Mouse (Mus musculus): ENCODE data around the gene Tsnaxip1. TPM values are rescaled to one million over a fixed set of nuclear protein-coding genes. Genes with fewer than 3 reads are reported as not detected.

The Tsnaxip1 gene
- polyA plus RNA-seq, 1 experiment from 2014 or later, result 7.2 TPM

GRCm38 (mm10) chr8:105799091-105799812, 28.3 kb upstream of the Tsnaxip1 start:
- Histone ChIP-seq H3K27ac (replicated peaks) (peak overlapping the region; percentile 81), H3K4me2 (replicated peaks) (0 out of 2 replicates have a peak overlapping the region, but pooled peaks have one; percentile 17), H3K27me3 (no peaks in the 10 kb centered on the region), H3K4me1 (peaks cover 29% of the 10 kb centered on the region), H3K9ac (no peak overlapping the region), H3K36me3 (0 out of 2 replicates have a peak, but pooled peaks cover 4% of the 10 kb centered on the region), H3K4me3 (replicated peaks) (no peak overlapping the region), H3K9me3 (replicated peaks) (no peaks in the 10 kb centered on the region)
- peak; percentile 83 for ATAC-seq (ENCODE audit: insufficient number of reproducible peaks, low FRiP score, low TSS enrichment, low read depth)
- WGBS, result 38% methylated on average over 8 of the region's 8 CpGs

- Histone ChIP-seq H3K4me1 (peaks cover 25% of the 10 kb centered on the region), H3K36me3 (peaks cover 17% of the 10 kb centered on the region; the same call in 1 of the 2 replicates), H3K9ac (no peak overlapping the region), H3K4me2 (replicated peaks) (no peak overlapping the region), H3K9me3 (replicated peaks) (no peaks in the 10 kb centered on the region), H3K27me3 (no peaks in the 10 kb centered on the region), H3K4me3 (replicated peaks) (no peak overlapping the region), H3K27ac (replicated peaks) (no peak overlapping the region)
- WGBS, result 86% methylated on average over 6 of the region's 6 CpGs
- ATAC-seq (ENCODE audit: insufficient number of reproducible peaks, low FRiP score, low TSS enrichment, low read depth), result no peak
These were observed 26.2 kb upstream of the Tsnaxip1 start for GRCm38 (mm10) chr8:105801153-105801904.

DNA sequence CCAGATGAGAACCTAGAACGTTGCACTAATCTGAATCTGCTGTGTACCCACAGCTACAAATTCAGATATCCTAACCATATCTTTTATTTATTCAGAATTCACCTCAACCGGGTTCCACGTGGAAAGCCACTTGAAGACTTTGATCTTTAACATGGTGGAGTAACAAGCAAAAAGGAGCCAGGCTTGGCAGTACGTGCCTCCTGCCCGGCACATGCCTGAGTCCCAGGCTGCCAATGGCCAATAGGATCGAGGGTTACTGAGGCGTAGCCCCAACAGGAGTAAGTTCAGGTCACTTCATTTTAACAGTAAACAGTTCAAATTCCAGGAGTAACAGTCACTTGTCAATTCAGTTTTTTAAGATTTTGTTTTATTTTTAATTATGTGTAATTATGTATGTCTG, 22.7 kb upstream of the Tsnaxip1 start:
- H3K4me3 ChIP-seq (replicated peaks), result no peak overlapping the region
- H3K36me3 ChIP-seq, result peaks cover 17% of the 10 kb centered on the region; the same call in 1 of the 2 replicates
- no peak overlapping the region for H3K27ac ChIP-seq (replicated peaks)
- H3K27me3 ChIP-seq, result no peaks in the 10 kb centered on the region
- H3K9me3 ChIP-seq (replicated peaks), result no peaks in the 10 kb centered on the region
- WGBS, result 89% methylated on average over 7 of the region's 7 CpGs
- no peak overlapping the region for H3K9ac ChIP-seq
- ATAC-seq (ENCODE audit: insufficient number of reproducible peaks, low FRiP score, low TSS enrichment, low read depth), result no peak
- H3K4me1 ChIP-seq, result 0 out of 2 replicates have a peak, but pooled peaks cover 10% of the 10 kb centered on the region
- no peak overlapping the region for H3K4me2 ChIP-seq (replicated peaks)

GRCm38 (mm10) chr8:105805346-105805745, 22.2 kb upstream of the Tsnaxip1 start:
- H3K4me1 ChIP-seq, result 0 out of 2 replicates have a peak, but pooled peaks cover 4% of the 10 kb centered on the region
- H3K27me3 ChIP-seq, result no peaks in the 10 kb centered on the region
- no peak overlapping the region for H3K27ac ChIP-seq (replicated peaks)
- H3K4me2 ChIP-seq (replicated peaks), result no peak overlapping the region
- peaks cover 17% of the 10 kb centered on the region; the same call in 1 of the 2 replicates for H3K36me3 ChIP-seq
- no peak overlapping the region for H3K4me3 ChIP-seq (replicated peaks)
- no peak for ATAC-seq (ENCODE audit: insufficient number of reproducible peaks, low FRiP score, low TSS enrichment, low read depth)
- H3K9me3 ChIP-seq (replicated peaks), result no peaks in the 10 kb centered on the region
- WGBS, result 77% methylated on average over 3 of the region's 3 CpGs
- H3K9ac ChIP-seq, result no peak overlapping the region

DNA sequence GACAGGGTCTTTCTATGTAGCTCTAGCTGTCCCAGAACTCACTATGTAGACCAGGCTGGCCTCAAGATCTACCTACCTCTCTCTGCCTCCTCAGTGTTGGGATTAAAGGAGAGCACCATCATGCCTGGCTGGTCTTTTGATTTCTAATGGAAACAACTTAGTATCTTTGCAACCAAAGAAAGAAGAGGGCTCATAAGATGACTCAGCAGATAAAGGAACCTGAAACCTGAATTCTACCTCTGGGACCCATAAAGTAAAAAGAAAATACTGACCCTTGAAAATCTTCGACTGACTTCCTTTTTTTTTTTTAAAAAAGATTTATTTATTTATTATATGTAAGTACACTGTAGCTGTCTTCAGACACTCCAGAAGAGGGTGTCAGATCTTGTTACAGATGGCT, 21.6 kb upstream of the Tsnaxip1 start:
- Histone ChIP-seq H3K4me2 (replicated peaks) (no peak overlapping the region), H3K27me3 (no peaks in the 10 kb centered on the region), H3K27ac (replicated peaks) (no peak overlapping the region), H3K9me3 (replicated peaks) (no peaks in the 10 kb centered on the region), H3K36me3 (peaks cover 17% of the 10 kb centered on the region; the same call in 1 of the 2 replicates), H3K9ac (no peak overlapping the region), H3K4me1 (no peaks in the 10 kb centered on the region), H3K4me3 (replicated peaks) (no peak overlapping the region)
- no peak for ATAC-seq (ENCODE audit: insufficient number of reproducible peaks, low FRiP score, low TSS enrichment, low read depth)
- WGBS, result 84% methylated on average over 1 of the region's 1 CpGs

- Histone ChIP-seq H3K4me3 (replicated peaks) (no peak overlapping the region), H3K9me3 (replicated peaks) (no peaks in the 10 kb centered on the region), H3K27me3 (no peaks in the 10 kb centered on the region), H3K27ac (replicated peaks) (no peak overlapping the region; the same call in 1 of the 2 replicates), H3K9ac (no peak overlapping the region), H3K36me3 (peaks cover 20% of the 10 kb centered on the region; the same call in 1 of the 2 replicates), H3K4me2 (replicated peaks) (no peak overlapping the region), H3K4me1 (no peaks in the 10 kb centered on the region)
- 74% methylated on average over 5 of the region's 5 CpGs for WGBS
- no peak for ATAC-seq (ENCODE audit: insufficient number of reproducible peaks, low FRiP score, low TSS enrichment, low read depth)
These were observed 19.8 kb upstream of the Tsnaxip1 start for GRCm38 (mm10) chr8:105807766-105808165.

DNA sequence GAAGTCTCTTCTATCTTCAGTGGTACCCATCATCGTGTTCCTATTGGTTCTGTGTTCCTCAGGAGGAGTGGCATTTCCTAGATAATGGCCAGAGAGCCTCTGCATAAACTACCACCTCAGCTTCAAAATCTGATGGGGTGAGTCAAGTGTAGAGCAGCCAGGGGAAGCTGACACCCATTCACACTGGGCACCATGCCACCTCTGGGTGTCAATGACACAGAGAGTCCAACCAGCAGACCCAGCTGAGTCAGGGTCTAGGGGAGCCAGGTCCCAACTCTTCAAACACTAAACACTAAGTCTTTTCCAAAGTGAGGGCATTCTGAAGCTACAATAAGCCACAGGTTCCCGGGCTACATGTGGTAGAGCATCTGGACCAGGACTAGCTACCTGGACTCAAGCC, 19.1 kb upstream of the Tsnaxip1 start:
- WGBS, result 87% methylated on average over 2 of the region's 2 CpGs
- Histone ChIP-seq H3K4me3 (replicated peaks) (no peak overlapping the region), H3K9me3 (replicated peaks) (no peaks in the 10 kb centered on the region), H3K27ac (replicated peaks) (no peak overlapping the region), H3K4me1 (no peaks in the 10 kb centered on the region), H3K27me3 (no peaks in the 10 kb centered on the region), H3K4me2 (replicated peaks) (no peak overlapping the region), H3K36me3 (peaks cover 20% of the 10 kb centered on the region; the same call in 1 of the 2 replicates), H3K9ac (no peak overlapping the region)
- ATAC-seq (ENCODE audit: insufficient number of reproducible peaks, low FRiP score, low TSS enrichment, low read depth), result no peak

DNA sequence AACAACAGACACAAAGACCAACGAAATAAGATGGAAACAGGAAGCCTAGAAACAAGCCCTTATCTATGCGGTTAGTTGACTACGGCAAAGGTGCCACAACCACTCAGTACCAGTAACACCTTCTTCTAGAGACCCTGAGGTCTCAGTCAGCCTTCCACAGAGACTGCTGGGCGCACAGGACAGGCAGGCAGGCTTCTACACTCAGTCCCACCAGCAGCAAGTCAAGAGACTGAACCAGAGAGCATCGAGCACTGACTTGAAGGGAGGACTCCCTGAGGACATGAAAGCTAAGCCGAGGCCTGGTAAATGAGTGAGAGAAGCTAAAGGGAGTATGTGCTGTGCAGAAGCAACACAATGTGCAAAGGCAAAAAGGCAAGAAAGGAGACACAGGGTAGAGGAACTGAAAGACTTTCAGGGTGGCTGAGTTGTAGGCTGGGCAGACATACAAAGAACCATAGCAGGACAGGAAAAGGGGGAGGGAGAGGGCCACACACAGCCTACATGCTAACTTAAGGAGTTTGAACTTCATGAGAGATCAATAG, 17.2 kb upstream of the Tsnaxip1 start:
- Histone ChIP-seq H3K9ac (no peak overlapping the region), H3K9me3 (replicated peaks) (no peaks in the 10 kb centered on the region), H3K4me2 (replicated peaks) (no peak overlapping the region), H3K4me3 (replicated peaks) (no peak overlapping the region), H3K27ac (replicated peaks) (no peak overlapping the region), H3K36me3 (0 out of 2 replicates have a peak, but pooled peaks cover 11% of the 10 kb centered on the region), H3K27me3 (no peaks in the 10 kb centered on the region), H3K4me1 (no peaks in the 10 kb centered on the region)
- no peak for ATAC-seq (ENCODE audit: insufficient number of reproducible peaks, low FRiP score, low TSS enrichment, low read depth)
- 79% methylated on average over 6 of the region's 6 CpGs for WGBS

DNA sequence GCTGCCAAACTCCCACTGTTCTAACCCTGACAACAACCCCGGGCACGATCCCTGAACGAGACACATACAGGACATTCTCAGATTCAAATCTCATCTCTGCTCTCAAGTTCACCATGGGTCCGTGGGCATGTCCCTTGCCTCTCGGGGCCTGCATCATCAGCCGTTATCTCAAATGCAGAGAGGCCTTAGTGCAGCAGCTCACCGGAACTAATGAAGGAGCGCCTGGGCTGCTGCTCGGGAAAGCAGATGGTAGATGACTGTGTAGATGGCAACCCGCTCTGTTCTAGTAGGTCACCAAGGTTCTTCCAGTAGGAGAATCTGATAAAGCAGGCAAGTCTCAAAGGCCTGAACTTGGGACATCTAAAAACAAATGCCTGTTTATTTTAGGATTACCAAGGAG, 16.5 kb upstream of the Tsnaxip1 start:
- no peak for ATAC-seq (ENCODE audit: insufficient number of reproducible peaks, low FRiP score, low TSS enrichment, low read depth)
- 0 out of 2 replicates have a peak, but pooled peaks cover 7% of the 10 kb centered on the region for H3K36me3 ChIP-seq
- H3K4me3 ChIP-seq (replicated peaks), result no peak overlapping the region
- 85% methylated on average over 10 of the region's 10 CpGs for WGBS
- H3K4me1 ChIP-seq, result no peaks in the 10 kb centered on the region
- H3K27me3 ChIP-seq, result no peaks in the 10 kb centered on the region
- no peak overlapping the region for H3K9ac ChIP-seq
- H3K27ac ChIP-seq (replicated peaks), result no peak overlapping the region
- no peaks in the 10 kb centered on the region for H3K9me3 ChIP-seq (replicated peaks)
- H3K4me2 ChIP-seq (replicated peaks), result no peak overlapping the region

DNA sequence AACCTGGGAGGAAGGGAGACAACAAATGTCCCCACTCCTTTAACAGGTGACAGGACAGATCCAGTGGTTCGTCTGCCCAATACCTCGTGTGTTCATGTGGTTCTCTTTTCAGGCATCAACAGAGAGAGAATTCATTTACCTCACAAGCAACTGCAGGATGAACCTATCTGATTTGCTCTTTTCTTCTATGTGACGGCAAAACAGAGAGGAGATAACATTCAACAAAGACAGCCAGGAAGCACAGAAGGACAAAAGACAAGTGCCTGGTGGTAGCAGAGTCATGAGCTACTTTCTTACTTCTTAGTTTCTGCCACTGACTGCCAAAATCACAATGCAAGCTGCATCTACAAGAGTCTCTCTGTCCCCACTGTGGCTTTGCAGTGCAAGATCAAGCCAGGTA, 16.0 kb upstream of the Tsnaxip1 start:
- 0 out of 2 replicates have a peak, but pooled peaks cover 7% of the 10 kb centered on the region for H3K36me3 ChIP-seq
- H3K4me1 ChIP-seq, result no peaks in the 10 kb centered on the region
- ATAC-seq (ENCODE audit: insufficient number of reproducible peaks, low FRiP score, low TSS enrichment, low read depth), result no peak
- H3K27ac ChIP-seq (replicated peaks), result no peak overlapping the region
- H3K9ac ChIP-seq, result no peak overlapping the region
- WGBS, result 80% methylated on average over 3 of the region's 3 CpGs
- no peaks in the 10 kb centered on the region for H3K27me3 ChIP-seq
- no peaks in the 10 kb centered on the region for H3K9me3 ChIP-seq (replicated peaks)
- no peak overlapping the region for H3K4me3 ChIP-seq (replicated peaks)
- no peak overlapping the region for H3K4me2 ChIP-seq (replicated peaks)

- Histone ChIP-seq H3K4me1 (no peaks in the 10 kb centered on the region), H3K4me2 (replicated peaks) (no peak overlapping the region), H3K36me3 (0 out of 2 replicates have a peak, but pooled peaks cover 7% of the 10 kb centered on the region), H3K4me3 (replicated peaks) (no peak overlapping the region), H3K9me3 (replicated peaks) (no peaks in the 10 kb centered on the region), H3K27me3 (no peaks in the 10 kb centered on the region), H3K27ac (replicated peaks) (no peak overlapping the region), H3K9ac (no peak overlapping the region)
- no peak for ATAC-seq (ENCODE audit: insufficient number of reproducible peaks, low FRiP score, low TSS enrichment, low read depth)
- WGBS, result 83% methylated on average over 5 of the region's 5 CpGs
These were observed 15.0 kb upstream of the Tsnaxip1 start for GRCm38 (mm10) chr8:105812511-105812910.

Data from embryonic facial prominence, embryonic 15.5 days (tissue).